Mouse (Mus musculus) erythroblast, embryonic 14.5 days (primary cell): ENCODE measurements around the gene Med13.

Source experiments
- GATA1 ChIP-seq: IDR thresholded peaks from 2 replicates; pipeline ENCODE4 v1.6.1; 2012; ENCODE audit warnings: low read length, inconsistent platforms, mixed read lengths
- TAL1 ChIP-seq: IDR thresholded peaks from 3 replicates; pipeline ENCODE4 v1.6.1; 2012; ENCODE audit warnings: low read length, inconsistent platforms, mixed read lengths

DNA sequence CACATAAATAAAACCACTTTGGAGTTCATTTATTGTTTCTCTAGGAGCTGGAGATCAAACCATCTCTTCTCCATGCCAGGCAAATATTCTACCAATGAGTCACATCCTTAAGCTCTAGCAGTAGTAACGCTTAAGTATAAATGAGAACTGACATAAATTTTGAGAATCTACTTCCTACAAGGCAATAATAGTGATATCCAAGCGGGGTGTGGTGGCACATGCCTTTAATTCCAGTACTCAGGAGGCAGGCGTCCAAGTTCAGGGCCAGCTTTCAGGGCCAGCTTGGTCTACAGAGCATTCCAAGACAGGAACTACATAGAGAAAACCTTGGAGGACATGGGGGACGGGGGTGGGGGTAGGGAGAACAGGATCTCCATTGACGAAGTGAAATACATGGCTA lies 33.2 kb downstream of the Med13 start:
- no peak for TF ChIP-seq TAL1
- no peak for TF ChIP-seq GATA1
